Mouse (Mus musculus) hindbrain, embryonic 16.5 days (tissue): ENCODE measurements at regions not wholly inside any gene's neighbourhood (a gene's known extent, or its start where the extent isn't known, plus 50 kb on each side); places are given as distances from the start of the nearest gene placed in this dataset.

Source experiments
- ATAC-seq: fragments of 200-750 bp; cut with Nextera tagmentation; 2 replicates; pipeline ENCODE4 v1.8.0; 2017; ENCODE audit warnings: moderate TSS enrichment, moderate library complexity
- H3K27ac ChIP-seq: fragments of 300-500 bp; sonication (generic); 2 replicates; pipeline ENCODE4 v1.5.1; 2014; ENCODE audit warnings: low read depth, mild to moderate bottlenecking, control low read depth, low read length, moderate library complexity
- H3K27me3 ChIP-seq: fragments of 300-500 bp; sonication (generic); replicated peaks from 2 replicates; pipeline ENCODE4 v1.6.1; 2014; ENCODE audit warnings: low read length; ENCODE audit not compliant: control insufficient read depth, insufficient read depth
- H3K36me3 ChIP-seq: fragments of 300-500 bp; sonication (generic); 2 replicates; pipeline ENCODE4 v1.6.1; 2014; ENCODE audit warnings: mild to moderate bottlenecking, low read length, moderate library complexity, mixed read lengths; ENCODE audit not compliant: control insufficient read depth, insufficient read depth
- H3K4me1 ChIP-seq: fragments of 300-500 bp; sonication (generic); 2 replicates; pipeline ENCODE4 v1.6.1; 2014; ENCODE audit warnings: low read depth, low read length; ENCODE audit not compliant: control insufficient read depth, insufficient read depth
- H3K4me2 ChIP-seq: fragments of 300-500 bp; sonication (generic); 2 replicates; pipeline ENCODE4 v1.6.1; 2014; ENCODE audit warnings: mild to moderate bottlenecking, low read length, control low read depth, moderate library complexity
- H3K4me3 ChIP-seq: fragments of 300-500 bp; sonication (generic); 2 replicates; pipeline ENCODE4 v1.5.1; 2014; ENCODE audit warnings: mild to moderate bottlenecking, low read length, control low read depth, moderate library complexity
- H3K9ac ChIP-seq: fragments of 300-500 bp; sonication (generic); 2 replicates; pipeline ENCODE4 v1.6.1; 2014; ENCODE audit warnings: low read depth, mild to moderate bottlenecking, control low read depth, low read length, moderate library complexity
- H3K9me3 ChIP-seq: fragments of 300-500 bp; sonication (generic); 2 replicates; pipeline ENCODE4 v1.6.1; 2014; ENCODE audit warnings: mild to moderate bottlenecking, low read length, moderate library complexity; ENCODE audit not compliant: control insufficient read depth
- WGBS: fragments of 180-500 bp; shearing (Covaris S2); extraction: QIAGEN DNeasy Blood & Tissue Kit; methylation state at CpG from one replicate; pipeline ENCODE4 v1.1.7; 2014; 5-methylcytosine and 5-hydroxymethylcytosine counted together

GRCm38 (mm10) chr2:78655156-78655855 lies 212.6 kb upstream of the Ube2e3 start:
- Histone ChIP-seq H3K36me3 (no peaks in the 10 kb centered on the region), H3K4me1 (no peaks in the 10 kb centered on the region), H3K27me3 (no peaks in the 10 kb centered on the region), H3K27ac (no peak overlapping the region), H3K9ac (no peak overlapping the region), H3K9me3 (no peaks in the 10 kb centered on the region), H3K4me3 (no peak overlapping the region), H3K4me2 (no peak overlapping the region)
- 66% methylated on average over 7 of the region's 7 CpGs for WGBS
- peak; percentile 34; the same call in 1 of the 2 replicates for ATAC-seq

- Histone ChIP-seq H3K36me3 (no peaks in the 10 kb centered on the region), H3K9me3 (no peaks in the 10 kb centered on the region), H3K27ac (no peak overlapping the region), H3K27me3 (no peaks in the 10 kb centered on the region), H3K4me2 (no peak overlapping the region), H3K4me1 (no peaks in the 10 kb centered on the region), H3K9ac (no peak overlapping the region), H3K4me3 (no peak overlapping the region)
- no peak for ATAC-seq
- WGBS: 63% methylated on average over 2 of the region's 2 CpGs
Observed at GRCm38 (mm10) chr2:78651549-78651948, 216.4 kb upstream of the Ube2e3 start.

GRCm38 (mm10) chr2:78640361-78640760 lies 227.6 kb upstream of the Ube2e3 start:
- no peaks in the 10 kb centered on the region for H3K4me1 ChIP-seq
- ATAC-seq: no peak

GRCm38 (mm10) chr2:78625264-78625663 lies 242.7 kb upstream of the Ube2e3 start:
- no peaks in the 10 kb centered on the region for H3K27me3 ChIP-seq
- no peaks in the 10 kb centered on the region for H3K4me1 ChIP-seq
- 82% methylated on average over 4 of the region's 4 CpGs for WGBS
- no peak overlapping the region for H3K4me3 ChIP-seq
- no peak overlapping the region for H3K9ac ChIP-seq
- no peak overlapping the region for H3K27ac ChIP-seq
- ATAC-seq: no peak
- no peak overlapping the region for H3K4me2 ChIP-seq
- no peaks in the 10 kb centered on the region for H3K36me3 ChIP-seq
- H3K9me3 ChIP-seq: no peaks in the 10 kb centered on the region

More at GRCm38 (mm10) chr2:78640361-78640760, 227.6 kb upstream of the Ube2e3 start:
- no peaks in the 10 kb centered on the region for H3K27me3 ChIP-seq
- H3K9ac ChIP-seq: no peak overlapping the region
- H3K36me3 ChIP-seq: no peaks in the 10 kb centered on the region
- H3K4me3 ChIP-seq: no peak overlapping the region
- H3K27ac ChIP-seq: no peak overlapping the region
- WGBS: 89% methylated on average over 6 of the region's 6 CpGs
- H3K9me3 ChIP-seq: no peaks in the 10 kb centered on the region
- H3K4me2 ChIP-seq: no peak overlapping the region

GRCm38 (mm10) chr2:78606388-78606787 lies 261.5 kb upstream of the Ube2e3 start:
- Histone ChIP-seq H3K4me3 (no peak overlapping the region), H3K36me3 (no peaks in the 10 kb centered on the region), H3K9ac (no peak overlapping the region), H3K27me3 (no peaks in the 10 kb centered on the region), H3K27ac (no peak overlapping the region), H3K4me2 (no peak overlapping the region), H3K9me3 (no peaks in the 10 kb centered on the region), H3K4me1 (no peaks in the 10 kb centered on the region)
- ATAC-seq: peak; percentile 37; the same call in 1 of the 2 replicates

- Histone ChIP-seq H3K36me3 (no peaks in the 10 kb centered on the region), H3K4me3 (no peak overlapping the region), H3K27ac (no peak overlapping the region), H3K9me3 (no peaks in the 10 kb centered on the region), H3K27me3 (no peaks in the 10 kb centered on the region), H3K4me2 (no peak overlapping the region), H3K4me1 (no peaks in the 10 kb centered on the region), H3K9ac (no peak overlapping the region)
- WGBS: 91% methylated on average over 2 of the region's 2 CpGs
- no peak for ATAC-seq
Observed at GRCm38 (mm10) chr2:78600753-78601152, 267.2 kb upstream of the Ube2e3 start.

GRCm38 (mm10) chr2:78598039-78598438 lies 269.9 kb upstream of the Ube2e3 start:
- no peaks in the 10 kb centered on the region for H3K9me3 ChIP-seq
- H3K36me3 ChIP-seq: no peaks in the 10 kb centered on the region
- H3K4me2 ChIP-seq: no peak overlapping the region
- no peak overlapping the region for H3K4me3 ChIP-seq
- H3K4me1 ChIP-seq: no peaks in the 10 kb centered on the region
- ATAC-seq: no peak
- no peak overlapping the region for H3K27ac ChIP-seq
- no peaks in the 10 kb centered on the region for H3K27me3 ChIP-seq
- no peak overlapping the region for H3K9ac ChIP-seq
- WGBS: 91% methylated on average over 8 of the region's 8 CpGs

- Histone ChIP-seq H3K4me1 (no peaks in the 10 kb centered on the region), H3K27ac (no peak overlapping the region), H3K4me3 (no peak overlapping the region), H3K27me3 (no peaks in the 10 kb centered on the region), H3K9me3 (no peaks in the 10 kb centered on the region), H3K4me2 (no peak overlapping the region), H3K9ac (no peak overlapping the region), H3K36me3 (no peaks in the 10 kb centered on the region)
- no peak for ATAC-seq
- 79% methylated on average over 2 of the region's 2 CpGs for WGBS
Observed at GRCm38 (mm10) chr2:78596251-78596650, 271.7 kb upstream of the Ube2e3 start.

- no peak overlapping the region for H3K4me2 ChIP-seq
- WGBS: 67% methylated on average over 6 of the region's 6 CpGs
Observed at GRCm38 (mm10) chr2:78580013-78580412, 287.9 kb upstream of the Ube2e3 start.

More at GRCm38 (mm10) chr2:78580013-78580412, 287.9 kb upstream of the Ube2e3 start:
- ATAC-seq: no peak
- H3K9ac ChIP-seq: no peak overlapping the region
- H3K4me3 ChIP-seq: no peak overlapping the region
- no peaks in the 10 kb centered on the region for H3K36me3 ChIP-seq
- H3K9me3 ChIP-seq: no peaks in the 10 kb centered on the region
- H3K27me3 ChIP-seq: no peaks in the 10 kb centered on the region
- H3K27ac ChIP-seq: no peak overlapping the region
- no peaks in the 10 kb centered on the region for H3K4me1 ChIP-seq
